Mouse (Mus musculus): ENCODE results near the gene H60b. TPM values are rescaled to one million over a fixed set of nuclear protein-coding genes. Genes with fewer than 3 reads are reported as not detected.
"Not testable (repeated sequence)": the region's sequence is repeated elsewhere in the genome, so short reads cannot be mapped to it uniquely, and the experiment has no call there.

Gene H60b
- polyA plus RNA-seq, 1 experiment, result not detected

DNA sequence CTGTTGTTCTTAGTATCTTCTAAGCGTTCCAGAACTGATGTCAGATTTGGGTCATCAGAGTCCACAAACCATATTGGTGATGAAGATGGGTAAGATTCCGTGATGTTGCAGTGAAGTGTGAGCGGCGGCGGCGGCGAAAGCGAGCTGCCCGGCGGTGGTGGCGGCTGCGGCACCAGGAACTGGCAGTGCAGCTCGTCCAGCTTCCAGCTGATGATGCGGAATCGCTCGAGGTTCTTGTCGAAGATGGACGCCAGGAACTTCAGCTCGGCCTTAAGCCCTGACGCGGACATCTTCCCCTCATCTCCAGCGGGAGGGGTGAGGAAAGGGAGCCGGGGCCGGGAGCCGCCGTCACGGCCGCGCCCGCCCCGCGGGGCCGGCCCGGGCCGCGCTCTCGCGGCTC lies 4.3 kb upstream of the H60b start:
- H3K4me3 ChIP-seq (ENCODE audit: insufficient read depth, low read depth, low read length); H3K27ac ChIP-seq (ENCODE audit: insufficient read depth, low read depth, low read length): not testable (repeated sequence)
- 3% methylated on average over 38 of the region's 38 CpGs for WGBS
- peaks cover 14% of the 10 kb centered on the region for H3K4me1 ChIP-seq (ENCODE audit: control insufficient read depth, insufficient read depth, low read length)

GRCm38 (mm10) chr10:22154871-22155799 lies 3.3 kb upstream of the H60b start:
- 28% methylated on average over 3 of the region's 3 CpGs for WGBS
- no peak overlapping the region for H3K27ac ChIP-seq (ENCODE audit: insufficient read depth, low read depth, low read length)
- H3K4me3 ChIP-seq (ENCODE audit: insufficient read depth, low read depth, low read length), result no peak overlapping the region
- TF ChIP-seq CTCF (IDR thresholded peaks at IDR 0.05; ENCODE audit: insufficient read depth, low read depth, low read length) (no peak), POLR2A (IDR thresholded peaks at IDR 0.05; ENCODE audit: insufficient read depth, low read depth, low read length) (no peak)
- peaks cover 6% of the 10 kb centered on the region; the same call in 1 of the 2 replicates for H3K4me1 ChIP-seq (ENCODE audit: control insufficient read depth, insufficient read depth, low read length)

DNA sequence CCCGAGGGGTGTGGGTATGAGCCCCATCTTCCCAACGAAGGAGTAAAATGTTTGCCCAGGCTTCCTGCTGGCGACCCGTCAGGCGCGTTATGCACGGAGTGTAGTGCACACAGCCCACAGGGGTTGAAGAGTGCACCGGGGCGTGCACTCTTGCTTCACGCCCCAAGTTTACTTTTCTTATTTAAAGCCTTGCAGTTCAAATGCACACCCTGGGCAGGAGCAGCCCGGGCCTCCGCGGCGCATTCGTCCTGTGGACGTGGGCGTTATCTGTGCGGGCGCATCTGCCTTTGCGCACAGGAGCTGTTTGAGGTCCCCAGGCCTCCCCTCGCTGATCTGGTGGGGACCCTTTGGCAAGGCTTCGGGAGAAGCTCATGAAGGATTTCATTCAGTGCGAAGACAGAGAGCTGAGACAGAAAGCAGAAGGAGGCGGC lies 760 bp downstream of the H60b start:
- 2% methylated on average over 24 of the region's 24 CpGs for WGBS
- Histone ChIP-seq H3K27ac (ENCODE audit: insufficient read depth, low read depth, low read length) (no peak overlapping the region), H3K4me1 (ENCODE audit: control insufficient read depth, insufficient read depth, low read length) (no peaks in the 10 kb centered on the region), H3K4me3 (ENCODE audit: insufficient read depth, low read depth, low read length) (no peak overlapping the region)
- TF ChIP-seq CTCF (IDR thresholded peaks at IDR 0.05; ENCODE audit: insufficient read depth, low read depth, low read length), result no peak
- TF ChIP-seq POLR2A (IDR thresholded peaks at IDR 0.05; ENCODE audit: insufficient read depth, low read depth, low read length), result no peak

GRCm38 (mm10) chr10:22159581-22160140 lies 1.3 kb downstream of the H60b start:
- Histone ChIP-seq H3K4me1 (ENCODE audit: control insufficient read depth, insufficient read depth, low read length) (no peaks in the 10 kb centered on the region), H3K27ac (ENCODE audit: insufficient read depth, low read depth, low read length) (no peak overlapping the region), H3K4me3 (ENCODE audit: insufficient read depth, low read depth, low read length) (no peak overlapping the region)
- no peak for TF ChIP-seq POLR2A (IDR thresholded peaks at IDR 0.05; ENCODE audit: insufficient read depth, low read depth, low read length)
- TF ChIP-seq CTCF (IDR thresholded peaks at IDR 0.05; ENCODE audit: insufficient read depth, low read depth, low read length), result no peak
- 4% methylated on average over 23 of the region's 23 CpGs for WGBS

DNA sequence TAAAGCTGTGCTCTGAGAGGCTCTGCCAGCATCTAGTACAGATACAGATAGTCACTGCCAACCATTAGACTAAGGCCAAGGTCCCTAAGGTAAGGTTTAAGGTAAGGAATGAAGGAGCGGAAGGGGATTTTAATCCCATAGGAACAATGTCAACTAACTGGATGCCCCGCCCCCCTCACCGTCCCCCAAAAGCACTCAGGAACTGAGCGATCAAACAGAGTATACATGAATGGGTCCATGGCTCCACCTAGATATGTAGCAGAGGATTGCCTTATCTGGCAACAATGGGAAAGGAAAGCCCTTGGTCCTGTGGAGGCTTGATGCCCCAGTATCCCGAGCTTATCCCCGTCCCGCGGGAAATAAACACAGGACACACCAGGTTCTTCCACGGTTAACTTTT lies 4.9 kb downstream of the H60b start:
- not testable (repeated sequence) for H3K4me3 ChIP-seq (ENCODE audit: insufficient read depth, low read depth, low read length); H3K27ac ChIP-seq (ENCODE audit: insufficient read depth, low read depth, low read length); H3K4me1 ChIP-seq (ENCODE audit: control insufficient read depth, insufficient read depth, low read length)
- 6% methylated on average over 9 of the region's 9 CpGs for WGBS

- 37% methylated on average over 15 of the region's 16 CpGs for WGBS
- not testable (repeated sequence) for H3K27ac ChIP-seq (ENCODE audit: insufficient read depth, low read depth, low read length); H3K4me3 ChIP-seq (ENCODE audit: insufficient read depth, low read depth, low read length); H3K4me1 ChIP-seq (ENCODE audit: control insufficient read depth, insufficient read depth, low read length)
These were observed 5.6 kb downstream of the H60b start for GRCm38 (mm10) chr10:22163705-22164583.

DNA sequence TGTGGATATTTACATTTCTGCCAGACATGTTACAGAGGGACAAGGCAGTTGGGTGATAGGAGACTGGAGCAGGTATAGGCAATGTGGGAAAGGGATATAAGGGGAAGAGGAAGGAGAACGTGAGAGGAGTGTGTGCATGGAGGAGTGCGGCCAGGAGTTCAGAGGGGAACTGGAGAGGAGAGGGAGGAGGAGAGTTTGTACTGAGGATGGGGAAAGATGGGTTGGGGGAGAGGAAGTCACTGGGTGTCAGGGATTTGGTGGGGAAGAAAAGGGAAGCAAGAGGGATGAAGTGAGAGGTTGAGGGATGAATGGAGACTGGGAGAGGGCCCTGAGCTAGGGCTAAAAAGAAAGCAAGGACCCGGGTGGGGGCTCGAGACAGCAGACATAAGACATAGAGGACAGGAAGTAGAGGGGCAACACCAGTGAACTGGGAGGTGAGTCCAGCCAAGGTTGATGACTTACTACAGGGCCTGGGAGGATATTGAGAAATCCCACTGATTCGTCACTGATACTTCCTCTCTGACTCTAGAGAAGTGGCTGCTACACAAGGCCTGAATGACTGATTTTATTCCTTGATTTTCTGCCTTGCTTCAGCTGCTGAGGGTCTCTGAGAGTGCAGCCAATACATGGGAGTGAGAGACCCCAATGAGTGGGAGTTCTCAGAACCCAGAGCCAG lies 7.1 kb downstream of the H60b start:
- H3K4me1 ChIP-seq (ENCODE audit: control insufficient read depth, insufficient read depth, low read length); H3K27ac ChIP-seq (ENCODE audit: insufficient read depth, low read depth, low read length); H3K4me3 ChIP-seq (ENCODE audit: insufficient read depth, low read depth, low read length): not testable (repeated sequence)
- WGBS, result 83% methylated on average over 5 of the region's 5 CpGs

GRCm38 (mm10) chr10:22166025-22166424 lies 7.6 kb downstream of the H60b start:
- WGBS, result 46% methylated on average over 2 of the region's 2 CpGs
- H3K27ac ChIP-seq (ENCODE audit: insufficient read depth, low read depth, low read length); H3K4me3 ChIP-seq (ENCODE audit: insufficient read depth, low read depth, low read length); H3K4me1 ChIP-seq (ENCODE audit: control insufficient read depth, insufficient read depth, low read length): not testable (repeated sequence)

DNA sequence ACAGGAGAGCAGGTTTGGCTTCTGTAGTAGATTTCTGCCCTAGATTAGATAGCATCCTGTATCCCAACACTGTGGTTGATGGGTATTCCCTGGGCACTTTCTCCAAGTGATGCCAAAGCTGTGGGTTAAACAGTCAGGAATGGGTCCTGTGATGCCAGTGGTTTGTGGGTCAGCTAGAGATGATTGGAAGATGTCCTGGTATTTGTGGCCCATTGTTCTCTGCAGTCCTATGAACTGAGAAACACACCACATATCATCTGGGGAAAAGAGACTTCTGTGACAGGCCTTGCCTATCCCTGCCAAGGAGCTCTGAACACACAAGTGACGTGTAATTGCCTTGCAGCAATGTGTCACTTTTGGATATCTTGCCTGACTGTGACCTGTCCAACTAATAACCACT lies 8.7 kb downstream of the H60b start:
- H3K4me1 ChIP-seq (ENCODE audit: control insufficient read depth, insufficient read depth, low read length); H3K27ac ChIP-seq (ENCODE audit: insufficient read depth, low read depth, low read length); H3K4me3 ChIP-seq (ENCODE audit: insufficient read depth, low read depth, low read length): not testable (repeated sequence)
- 89% methylated on average over 1 of the region's 1 CpGs for WGBS

GRCm38 (mm10) chr10:22169116-22169515 lies 10.7 kb downstream of the H60b start:
- H3K4me1 ChIP-seq (ENCODE audit: control insufficient read depth, insufficient read depth, low read length); H3K4me3 ChIP-seq (ENCODE audit: insufficient read depth, low read depth, low read length); H3K27ac ChIP-seq (ENCODE audit: insufficient read depth, low read depth, low read length): not testable (repeated sequence)

- H3K27ac ChIP-seq (ENCODE audit: insufficient read depth, low read depth, low read length); H3K4me1 ChIP-seq (ENCODE audit: control insufficient read depth, insufficient read depth, low read length); H3K4me3 ChIP-seq (ENCODE audit: insufficient read depth, low read depth, low read length): not testable (repeated sequence)
- 69% methylated on average over 4 of the region's 5 CpGs for WGBS
These were observed 14.3 kb downstream of the H60b start for GRCm38 (mm10) chr10:22172431-22173334.

DNA sequence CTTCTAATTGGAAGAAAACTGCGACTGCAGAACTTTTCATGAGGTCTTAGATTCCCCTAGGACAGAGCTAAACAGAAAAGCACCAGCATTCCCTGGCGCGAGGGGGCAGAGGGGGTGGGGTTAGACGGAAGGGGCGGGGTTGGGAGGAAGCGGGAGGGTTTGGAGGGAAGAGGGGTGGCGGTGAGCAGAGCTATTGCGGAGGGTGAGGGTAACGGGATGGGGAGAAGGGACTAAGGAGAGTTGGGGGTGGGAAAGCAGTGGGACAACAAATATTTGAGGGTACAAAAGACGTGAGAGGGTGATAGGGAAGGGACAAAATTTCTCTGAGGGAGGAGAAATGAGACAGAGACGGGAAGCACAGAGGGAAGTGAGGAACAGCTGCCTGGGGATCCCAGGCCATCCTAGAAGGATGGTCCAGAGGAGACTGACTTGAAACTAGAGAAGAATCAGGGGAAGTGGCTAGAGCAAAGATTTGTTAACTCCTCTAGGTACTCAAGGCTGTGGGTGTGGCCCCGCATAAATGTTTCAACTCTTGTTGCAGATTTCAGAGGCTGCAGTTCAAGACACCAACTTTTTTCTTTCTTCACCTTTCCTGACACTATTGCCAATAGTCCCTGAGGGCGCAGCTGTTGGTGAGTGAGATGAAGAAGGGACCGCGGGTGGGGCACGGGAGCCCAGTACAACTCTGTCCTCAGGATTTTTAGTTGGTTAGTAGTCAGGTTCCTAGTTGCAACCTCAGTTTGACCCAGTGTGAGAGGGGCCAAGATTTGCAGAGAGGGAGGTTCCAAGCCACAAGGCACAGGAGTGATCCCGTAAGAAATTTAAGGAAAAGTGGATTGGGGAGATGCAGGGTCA lies 15.2 kb downstream of the H60b start:
- WGBS, result 18% methylated on average over 14 of the region's 17 CpGs
- H3K4me1 ChIP-seq (ENCODE audit: control insufficient read depth, insufficient read depth, low read length); H3K4me3 ChIP-seq (ENCODE audit: insufficient read depth, low read depth, low read length); H3K27ac ChIP-seq (ENCODE audit: insufficient read depth, low read depth, low read length): not testable (repeated sequence)

Measured in olfactory bulb, adult 2 months (tissue).